Mouse (Mus musculus) C2C12 (cell line): Measurements from ENCODE around the gene Nectin3.

Experiments
- CEBPB ChIP-seq: IDR thresholded peaks from one replicate; pipeline ENCODE4 v1.6.1; 2011; ENCODE audit warnings: low read depth, mild to moderate bottlenecking, control low read depth, moderate library complexity
- CTCF ChIP-seq: IDR thresholded peaks from one replicate; pipeline ENCODE4 v1.5.1; 2011; ENCODE audit not compliant: control insufficient read depth, insufficient read depth, insufficient read length
- FOSL1 ChIP-seq: IDR thresholded peaks from one replicate; pipeline ENCODE4 v1.8.0; 2011; ENCODE audit warnings: mild to moderate bottlenecking, low read length; ENCODE audit not compliant: poor library complexity, insufficient read depth, severe bottlenecking
- MAX ChIP-seq: IDR thresholded peaks from one replicate; pipeline ENCODE4 v1.6.1; 2011; ENCODE audit warnings: mild to moderate bottlenecking, control low read depth
- MYOD1 ChIP-seq: IDR thresholded peaks from one replicate; pipeline ENCODE4 v1.6.1; 2011; ENCODE audit warnings: low read depth; ENCODE audit not compliant: control insufficient read depth, insufficient read length
- MYOG ChIP-seq: IDR thresholded peaks from one replicate; pipeline ENCODE4 v1.6.1; 2011; ENCODE audit not compliant: control insufficient read depth, insufficient read length; ENCODE audit errors: extremely low read depth
- USF1 ChIP-seq: IDR thresholded peaks from one replicate; pipeline ENCODE4 v1.6.1; 2011; ENCODE audit warnings: low read depth, mild to moderate bottlenecking, control low read depth, moderate library complexity

- no peak for TF ChIP-seq CTCF
- no peak for TF ChIP-seq CEBPB
- no peak for TF ChIP-seq MAX
- TF ChIP-seq MYOD1: no peak
- no peak for TF ChIP-seq MYOG
- TF ChIP-seq USF1: no peak
- no peak for TF ChIP-seq FOSL1
These were observed 121.8 kb downstream of the Nectin3 start for GRCm38 (mm10) chr16:46376575-46376974.
